Mouse (Mus musculus) heart, adult 9 months (tissue): Measurements from ENCODE around the gene Plb1.

ENCODE experiments used
- DNase-seq, 2 experiments: peaks; one replicate each; pipeline ENCODE4 v3.0.0; 2022; ENCODE audit warnings: low spot score in 2 of 2

The Plb1 gene

DNA sequence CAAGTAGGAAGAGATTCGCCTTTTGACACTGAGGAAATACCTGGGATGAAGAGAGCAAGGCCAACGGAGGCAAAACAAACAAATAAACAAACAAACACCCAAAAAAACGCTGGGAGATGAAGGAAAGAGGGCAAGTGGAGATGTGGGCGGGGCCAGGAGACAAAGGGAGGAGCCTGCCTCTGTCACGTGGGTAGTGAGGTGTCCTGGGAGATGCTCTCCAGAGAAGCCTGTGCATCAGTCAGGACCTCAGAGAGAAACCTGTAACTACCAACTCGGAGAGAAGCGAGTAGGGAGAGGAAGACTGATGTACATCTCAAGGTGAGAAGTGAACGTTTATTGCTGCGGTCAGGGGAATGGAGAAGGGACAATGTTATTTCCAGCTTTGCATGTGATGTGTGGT lies at the start of gene Plb1:
Gene Plb1, plus strand, starts transcription at position 235 of the 400 bp plus-strand sequence.
- no peak for DNase-seq

DNA sequence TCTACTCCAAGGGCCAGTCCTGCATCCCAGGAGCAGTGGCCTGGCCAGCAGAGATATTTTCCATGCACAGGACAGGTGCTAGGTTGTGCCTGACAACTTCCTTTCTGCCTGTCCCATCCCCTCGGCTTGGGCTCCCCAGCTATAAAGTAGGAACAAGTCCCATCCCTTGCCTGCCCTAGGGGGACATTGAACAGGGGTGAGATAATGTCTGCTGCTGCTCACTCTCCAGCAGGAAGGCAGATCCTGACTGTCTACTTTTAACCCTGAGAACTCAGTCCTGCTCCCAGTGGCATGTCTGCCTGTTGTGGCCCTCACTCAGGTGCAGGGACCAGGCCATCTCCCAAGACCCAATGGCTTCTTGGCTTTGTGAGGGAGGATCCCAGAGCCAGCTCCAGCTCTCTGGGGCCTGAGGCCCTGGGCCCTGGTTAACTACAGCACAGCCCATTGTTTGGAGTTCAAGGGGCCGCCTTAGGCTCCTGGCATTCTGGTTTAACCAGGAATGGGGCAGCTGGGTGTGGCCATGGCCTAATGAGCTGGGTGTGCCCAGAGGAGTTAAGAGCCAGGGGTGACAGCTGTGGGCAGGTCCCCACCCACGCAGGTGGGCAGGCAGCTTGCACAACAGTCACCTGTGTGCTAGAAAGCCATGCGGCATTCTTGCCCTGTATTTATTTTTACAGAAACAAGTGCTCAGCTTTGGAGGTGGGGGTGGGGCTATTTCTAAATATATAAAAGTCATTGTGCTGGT lies 49.5 kb upstream of the Plb1 start:
- DNase-seq: no peak

DNA sequence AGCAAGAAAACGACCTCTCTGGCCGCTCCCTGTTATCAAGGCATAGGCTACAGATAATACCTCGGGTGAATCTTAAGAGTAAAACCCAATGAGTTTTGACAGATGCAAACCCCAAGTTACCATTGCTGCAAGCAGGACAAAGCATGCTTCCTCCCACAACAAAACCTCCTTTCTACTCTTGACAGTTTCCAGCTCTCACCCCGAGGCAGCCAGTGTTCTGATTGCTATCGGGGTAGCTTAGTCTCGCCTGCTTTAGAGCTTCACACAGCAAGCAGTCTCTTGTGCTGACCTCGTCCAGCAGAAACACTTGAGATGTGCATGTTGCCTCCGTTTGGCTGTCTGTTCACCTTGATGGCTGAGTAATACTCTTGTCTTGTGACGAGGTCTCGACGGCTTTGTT lies 44.8 kb upstream of the Plb1 start:
- DNase-seq: no peak

DNA sequence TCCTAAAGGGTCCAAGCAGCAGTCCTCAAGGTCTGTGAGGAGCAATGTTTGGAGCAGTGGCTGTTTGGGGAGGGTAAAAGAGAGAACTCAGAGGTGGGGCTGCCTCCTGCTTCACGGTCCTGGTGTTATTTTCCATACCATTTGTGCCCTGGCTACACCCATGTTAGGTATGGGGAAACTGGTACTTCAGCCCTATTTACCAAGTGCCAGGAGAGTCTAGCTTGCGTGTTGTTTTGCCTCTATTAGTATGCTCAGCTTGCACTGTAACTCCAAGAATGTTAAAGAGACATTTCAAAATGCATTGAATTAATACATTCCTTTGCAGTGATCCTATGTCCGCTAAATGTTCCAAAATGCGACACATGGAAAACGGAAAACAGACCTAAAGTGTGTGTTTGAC lies 41.2 kb upstream of the Plb1 start:
- DNase-seq: no peak

DNA sequence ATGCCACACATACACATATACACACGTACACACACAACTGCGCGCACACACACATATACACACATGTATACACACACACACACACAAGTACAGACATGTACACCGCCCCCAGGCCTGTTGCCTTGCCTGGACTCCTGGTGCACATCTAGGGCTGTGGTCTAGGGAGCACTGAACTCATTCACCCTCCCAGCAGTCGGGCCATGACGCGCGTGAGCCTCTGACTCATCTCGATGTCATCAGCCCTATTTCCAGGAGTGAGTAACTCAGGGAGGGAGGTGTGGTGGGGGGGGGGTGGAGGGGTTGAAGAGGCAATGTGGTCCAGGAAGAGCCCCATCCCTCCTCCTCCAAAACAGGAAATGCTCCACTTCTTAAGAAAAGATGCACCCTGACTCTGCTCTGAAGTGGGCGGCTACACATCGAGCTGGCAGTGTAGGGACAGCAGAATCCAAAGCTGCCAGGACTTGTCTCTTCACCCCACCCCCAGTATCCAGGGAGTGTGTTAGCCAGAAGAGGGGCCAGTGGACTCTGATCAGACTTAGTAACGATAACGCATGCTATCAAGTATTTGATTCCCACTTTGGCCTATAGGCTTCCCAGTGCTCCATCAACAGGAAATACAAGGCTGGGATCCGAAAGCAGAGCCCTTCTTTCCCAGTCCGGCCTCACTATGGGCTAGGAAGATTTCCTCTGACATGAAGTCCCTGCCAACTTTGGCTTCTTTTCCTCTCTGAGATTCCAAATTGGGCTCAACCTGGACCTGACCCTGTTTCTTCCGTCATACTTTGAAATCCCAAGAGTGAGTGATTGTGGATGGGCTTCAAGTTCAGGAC lies 40.3 kb upstream of the Plb1 start:
- peak in 1 of 2 experiments; percentile 37 for DNase-seq

DNA sequence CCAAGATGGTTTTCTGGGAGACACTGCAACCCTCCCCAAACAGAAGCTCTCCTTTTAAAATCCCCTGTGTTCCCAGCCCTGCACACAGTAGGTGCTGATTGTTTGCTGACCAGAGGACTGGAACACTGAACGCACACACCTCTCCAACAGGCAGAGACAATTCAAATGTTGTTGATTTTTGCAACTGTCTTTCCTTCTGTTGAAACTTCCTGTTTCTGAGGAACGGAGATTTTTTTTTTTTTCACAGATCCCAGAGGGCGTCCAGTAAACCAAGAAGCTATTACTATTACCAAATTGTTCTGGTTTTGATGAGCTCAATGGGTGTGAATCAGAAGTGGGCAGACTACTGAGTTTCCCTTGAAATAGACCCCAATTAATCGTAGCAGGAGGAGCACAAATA lies 38.3 kb upstream of the Plb1 start:
- DNase-seq: no peak

DNA sequence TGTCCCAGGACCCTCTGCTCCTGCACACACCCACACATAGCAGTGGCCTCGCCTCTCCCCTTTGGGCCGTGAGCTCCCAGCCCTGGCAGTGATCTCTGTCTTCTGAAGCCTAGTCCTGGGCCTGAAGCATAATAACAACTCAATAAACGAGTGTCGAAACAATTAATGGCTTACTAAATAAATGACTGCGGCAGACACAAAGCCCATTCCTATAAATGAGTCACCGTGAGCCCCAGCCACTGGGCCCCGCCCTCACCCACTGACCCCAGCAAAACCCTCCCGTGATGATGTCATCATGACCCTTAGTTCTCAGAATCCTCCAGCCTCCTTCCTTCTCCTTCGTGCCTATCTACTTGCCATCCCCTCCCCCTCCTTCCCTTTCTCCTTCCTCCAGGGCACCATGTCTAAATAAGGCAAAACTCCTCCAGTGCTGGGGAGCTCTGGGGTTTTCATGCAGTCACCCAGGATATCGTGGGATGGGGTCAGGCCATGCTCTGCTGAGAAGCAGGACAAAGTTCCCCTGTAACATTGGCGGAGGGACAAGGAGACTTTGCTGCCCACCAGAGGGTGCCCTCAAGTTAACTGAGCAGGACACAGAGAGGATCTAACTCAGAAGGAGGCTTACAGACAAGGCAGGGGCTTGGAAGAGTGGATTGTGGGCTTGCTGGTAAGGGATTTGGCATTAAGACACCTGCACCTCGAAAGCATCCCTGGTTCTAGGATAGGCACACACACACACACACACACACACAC lies 36.5 kb upstream of the Plb1 start:
- DNase-seq: peak; percentile 16 to 24

DNA sequence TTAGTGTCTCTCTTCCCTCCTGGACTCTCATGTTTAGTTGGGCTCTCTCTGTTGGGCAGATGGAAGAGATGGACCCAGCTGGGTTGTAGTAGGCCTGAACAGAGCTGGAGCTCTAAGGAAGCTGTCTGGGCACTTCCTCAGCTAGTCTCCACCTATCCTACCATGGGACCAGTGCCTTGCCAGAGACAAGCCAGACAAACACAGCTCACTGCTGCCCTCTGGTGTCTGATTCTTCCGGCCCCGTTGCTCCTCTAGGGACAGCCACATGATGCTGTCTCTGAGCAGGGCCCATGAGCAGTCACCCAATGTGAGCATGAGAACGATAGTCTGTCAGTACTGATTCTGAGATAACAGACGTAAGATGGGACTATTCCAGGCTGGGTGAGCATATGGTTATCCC lies 34.8 kb upstream of the Plb1 start:
- peak; percentile 87 to 92 for DNase-seq

DNA sequence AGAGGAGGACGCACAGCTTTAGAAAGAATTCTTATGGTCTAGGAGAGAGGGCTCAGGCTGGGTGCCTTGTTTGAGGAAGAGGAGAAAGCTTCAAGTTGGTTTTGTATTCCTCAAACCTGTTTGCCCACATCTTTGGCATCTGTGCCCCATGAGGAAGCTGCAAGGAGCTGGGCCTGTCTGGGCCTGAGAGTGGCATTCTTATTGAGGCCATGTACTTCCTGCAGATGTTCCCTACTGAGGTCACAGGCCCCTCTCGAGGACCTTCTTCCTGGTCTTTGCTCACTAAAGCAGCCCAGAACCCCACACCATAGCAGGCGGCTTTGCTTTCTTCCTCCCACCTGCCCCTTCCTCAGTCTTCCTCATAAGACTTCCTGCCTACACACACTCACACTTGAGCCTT lies 33.4 kb upstream of the Plb1 start:
- no peak for DNase-seq

DNA sequence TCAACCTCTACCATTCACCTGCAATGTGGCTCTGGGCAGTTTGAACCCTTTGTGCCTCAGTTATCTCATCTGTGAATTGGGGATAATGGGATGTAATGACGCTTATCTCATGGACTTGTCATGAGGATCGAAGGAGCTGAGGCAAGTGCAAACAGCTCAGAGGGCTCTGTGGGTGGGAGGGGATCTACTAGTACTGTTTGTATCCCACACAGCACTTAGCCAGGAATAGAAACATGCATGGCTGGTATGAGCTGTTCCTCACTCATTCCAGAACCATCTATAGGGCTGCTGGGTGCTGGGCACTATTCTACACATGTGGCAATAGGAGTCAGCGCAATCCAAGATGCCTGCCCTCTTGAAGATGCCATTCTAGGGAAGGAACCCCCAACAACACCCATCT lies 32.9 kb upstream of the Plb1 start:
- DNase-seq: no peak

DNA sequence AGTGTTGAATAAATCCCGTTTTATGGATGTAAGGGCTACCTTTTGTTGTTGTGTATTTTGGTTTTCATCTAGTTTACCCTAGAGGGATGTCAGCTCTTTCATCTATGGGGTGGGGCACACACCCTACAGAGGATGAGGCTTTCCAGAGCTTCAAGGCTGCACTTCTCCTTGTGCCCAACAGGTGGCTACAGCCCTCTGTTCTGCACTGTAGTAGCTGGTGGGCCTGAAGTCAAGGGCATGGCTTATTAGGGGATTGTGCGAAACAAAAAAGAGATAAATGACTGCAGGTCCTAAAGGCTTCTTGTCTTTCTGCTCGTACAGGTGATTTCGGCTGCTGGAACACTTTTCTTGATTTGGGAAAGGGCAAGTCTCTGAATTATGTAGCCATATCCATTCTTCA lies 27.9 kb upstream of the Plb1 start:
- no peak for DNase-seq

DNA sequence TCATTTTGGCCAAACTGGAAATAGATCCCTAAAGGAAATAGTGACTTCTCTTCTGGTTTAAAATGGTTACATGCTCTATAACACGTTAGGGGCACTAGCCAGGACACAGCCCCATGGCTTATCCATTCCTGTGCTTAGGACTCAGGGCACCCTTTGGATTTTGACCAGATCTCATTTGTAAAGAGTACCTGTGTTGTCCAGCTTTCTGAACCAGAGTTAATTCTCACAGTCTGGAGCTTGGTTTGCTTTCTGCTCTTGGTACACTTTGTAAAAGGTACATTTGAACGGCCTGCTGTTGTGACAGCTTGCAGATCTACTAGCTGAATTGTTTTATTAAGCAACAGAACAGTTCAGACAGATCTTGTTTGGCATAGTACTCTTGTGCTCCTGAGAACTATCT lies 25.8 kb upstream of the Plb1 start:
- no peak for DNase-seq

DNA sequence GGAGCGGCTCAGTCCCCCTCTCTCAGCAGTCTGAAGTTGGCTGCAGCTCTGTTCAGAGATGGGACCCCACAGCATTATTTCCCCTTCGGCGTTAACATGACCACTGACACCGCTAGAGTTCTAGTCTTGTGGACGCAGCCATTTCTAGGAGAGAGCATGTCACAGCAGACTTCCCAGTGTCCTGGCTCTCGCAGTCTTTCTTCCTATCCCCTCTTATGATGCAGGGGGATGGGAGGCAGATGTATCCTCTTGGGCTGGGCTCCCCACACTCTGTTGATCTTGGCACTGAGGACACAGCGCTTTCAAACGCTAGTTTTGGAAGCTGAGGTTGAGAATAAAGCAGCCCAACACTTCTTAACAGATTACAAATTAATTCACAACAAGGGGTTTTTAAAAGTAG lies 24.0 kb upstream of the Plb1 start:
- DNase-seq: no peak

DNA sequence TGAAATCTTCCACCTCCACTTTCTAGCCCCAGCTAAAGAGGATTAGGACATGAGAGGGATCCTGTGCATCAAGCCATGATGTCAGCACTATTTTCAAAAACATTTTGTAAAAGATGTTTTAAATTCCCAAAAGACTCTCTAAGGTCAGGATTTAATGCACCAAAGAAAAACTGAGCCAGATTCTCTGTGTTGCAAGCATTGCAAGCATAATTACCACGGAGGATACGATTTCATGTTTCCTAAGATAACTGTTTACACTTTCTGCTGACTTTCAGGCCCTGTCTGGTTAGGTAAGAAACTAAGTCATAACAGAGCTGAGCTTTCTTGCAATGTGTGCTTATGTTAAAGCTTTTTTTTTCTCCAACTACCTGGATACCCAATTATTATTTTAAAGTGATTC lies 21.5 kb upstream of the Plb1 start:
- no peak for DNase-seq

DNA sequence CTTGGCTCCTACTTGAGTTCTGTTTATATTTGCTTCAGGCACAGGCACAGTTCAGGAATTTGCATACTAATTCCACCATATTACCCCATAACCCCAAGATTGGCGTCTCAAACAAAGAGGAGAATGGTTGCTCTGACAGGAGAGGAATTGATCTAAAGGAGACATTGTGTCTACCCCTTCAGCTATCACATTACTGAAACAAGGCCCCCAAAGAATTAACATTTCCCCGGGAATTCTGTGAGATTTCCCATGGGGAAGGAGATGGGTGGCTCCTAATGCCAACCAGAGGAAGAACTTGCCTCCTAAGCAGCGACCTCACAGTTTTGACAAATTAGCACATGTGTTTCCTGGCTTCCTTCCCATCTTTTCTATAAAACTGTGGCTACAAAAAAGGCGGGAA lies 18.8 kb upstream of the Plb1 start:
- DNase-seq: no peak

DNA sequence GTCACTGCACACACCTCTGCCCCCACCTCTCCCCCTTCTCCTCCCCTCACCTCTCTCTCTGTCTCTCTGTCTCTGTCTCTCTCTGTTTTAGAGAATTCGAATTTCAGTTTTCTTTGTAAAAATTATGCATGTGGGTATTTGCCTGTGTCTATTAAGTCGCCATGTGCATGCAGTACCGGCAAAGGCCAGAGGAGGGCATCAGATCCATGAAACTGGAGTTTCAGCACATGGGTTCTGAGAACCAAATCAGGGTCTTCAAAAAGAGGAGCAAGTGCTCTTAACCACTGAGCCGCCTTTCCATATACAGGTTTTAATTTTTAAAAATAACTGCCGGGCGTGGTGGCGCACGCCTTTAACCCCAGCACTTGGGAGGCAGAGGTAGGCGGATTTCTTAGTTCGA lies 17.0 kb upstream of the Plb1 start:
- DNase-seq: no peak

DNA sequence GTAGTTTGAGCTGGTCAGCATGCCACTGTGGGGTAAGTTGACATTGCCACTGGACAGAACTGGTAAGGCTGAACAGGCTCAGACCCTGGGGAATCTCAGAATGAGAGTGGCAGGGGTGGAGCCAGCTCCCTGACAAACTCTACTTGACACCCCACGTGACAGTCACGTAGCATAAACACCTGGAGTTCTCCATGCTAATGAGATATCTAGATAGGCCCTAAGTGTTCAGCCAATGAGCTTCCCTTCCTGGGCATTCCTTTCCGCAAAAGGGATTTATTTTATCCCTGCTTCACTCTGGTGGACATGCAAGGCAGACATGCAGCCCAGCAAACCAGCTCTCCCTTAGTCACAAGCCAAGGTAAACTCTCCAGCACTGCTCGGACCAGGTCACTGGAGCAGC lies 16.0 kb upstream of the Plb1 start:
- DNase-seq: no peak

DNA sequence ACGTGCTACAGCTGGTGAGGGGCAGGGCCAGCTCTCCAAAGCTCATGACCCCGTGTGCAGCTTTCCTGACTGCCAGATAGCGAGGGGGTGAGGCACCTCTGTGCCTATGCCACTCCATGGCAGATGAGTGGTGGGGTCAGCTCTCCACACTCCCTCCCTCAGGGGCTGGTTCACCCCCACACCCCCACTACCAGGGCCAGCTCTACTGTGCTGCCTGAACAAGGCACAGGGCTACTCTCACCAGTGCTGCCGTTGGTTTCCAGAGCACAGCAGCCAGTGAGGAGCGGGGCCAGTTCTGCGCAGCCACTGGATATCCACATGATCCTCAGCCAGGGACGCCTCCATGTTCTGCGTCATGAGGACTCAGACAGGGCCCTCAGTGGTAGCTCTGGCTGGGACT lies 15.0 kb upstream of the Plb1 start:
- DNase-seq: no peak

DNA sequence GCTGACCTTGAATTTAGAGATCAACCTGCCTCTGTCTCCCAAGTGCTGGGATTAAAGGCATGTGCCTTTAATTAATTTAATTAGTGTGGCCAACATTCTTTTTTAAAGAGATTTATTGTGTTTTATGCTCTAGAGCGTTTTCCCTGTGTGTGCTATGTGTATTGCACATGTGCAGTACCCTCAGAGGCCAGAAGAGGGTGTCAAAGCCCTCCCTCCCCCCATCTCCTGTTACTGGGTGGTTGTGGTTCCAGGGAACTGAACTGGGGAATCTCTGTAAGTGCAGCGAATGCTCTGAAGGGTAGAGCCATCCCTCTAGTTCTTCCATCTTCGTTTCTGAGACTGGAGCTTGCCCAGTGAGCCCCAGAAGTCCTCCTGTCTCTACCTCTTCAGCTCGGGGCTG lies 2.1 kb upstream of the Plb1 start:
- no peak for DNase-seq

DNA sequence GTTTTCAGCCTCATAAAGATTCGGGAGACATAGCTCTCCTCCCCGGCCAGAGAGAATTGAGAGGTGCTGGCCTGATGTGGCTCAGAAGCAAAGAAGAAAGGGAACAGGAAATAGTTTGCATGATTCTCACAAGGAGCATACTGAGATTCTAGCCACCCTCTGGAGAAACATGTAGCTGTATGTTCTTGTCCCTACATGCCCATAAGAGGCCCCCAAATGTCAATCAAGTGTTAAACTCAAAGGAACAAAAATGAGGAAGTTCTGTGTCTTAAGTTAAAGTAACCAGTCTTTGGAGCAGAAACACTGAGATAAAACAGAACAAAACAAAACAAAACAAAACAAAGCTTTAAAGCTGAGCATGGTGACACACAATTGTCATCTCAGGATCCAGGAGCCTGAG lies 6.8 kb downstream of the Plb1 start:
- no peak for DNase-seq

DNA sequence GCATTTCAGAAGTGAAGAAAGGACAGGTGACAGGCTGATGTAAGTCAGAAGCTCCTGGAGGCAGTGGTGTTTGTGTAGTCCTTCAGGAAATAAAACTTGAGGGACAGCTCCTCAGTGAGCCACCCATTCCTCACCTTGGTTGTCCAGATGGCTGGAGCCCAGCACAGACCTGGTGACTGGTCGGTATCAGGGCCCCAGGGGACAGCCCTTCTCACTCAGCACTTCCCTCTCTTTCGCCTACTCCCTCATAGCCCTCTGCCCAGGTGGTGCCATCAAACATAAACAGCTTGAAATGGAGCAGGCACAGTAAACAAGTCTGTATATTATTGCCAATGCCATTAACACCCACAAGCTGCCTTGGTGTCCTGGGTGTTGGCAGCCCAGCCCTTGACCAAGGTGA lies 8.2 kb downstream of the Plb1 start:
- no peak for DNase-seq

DNA sequence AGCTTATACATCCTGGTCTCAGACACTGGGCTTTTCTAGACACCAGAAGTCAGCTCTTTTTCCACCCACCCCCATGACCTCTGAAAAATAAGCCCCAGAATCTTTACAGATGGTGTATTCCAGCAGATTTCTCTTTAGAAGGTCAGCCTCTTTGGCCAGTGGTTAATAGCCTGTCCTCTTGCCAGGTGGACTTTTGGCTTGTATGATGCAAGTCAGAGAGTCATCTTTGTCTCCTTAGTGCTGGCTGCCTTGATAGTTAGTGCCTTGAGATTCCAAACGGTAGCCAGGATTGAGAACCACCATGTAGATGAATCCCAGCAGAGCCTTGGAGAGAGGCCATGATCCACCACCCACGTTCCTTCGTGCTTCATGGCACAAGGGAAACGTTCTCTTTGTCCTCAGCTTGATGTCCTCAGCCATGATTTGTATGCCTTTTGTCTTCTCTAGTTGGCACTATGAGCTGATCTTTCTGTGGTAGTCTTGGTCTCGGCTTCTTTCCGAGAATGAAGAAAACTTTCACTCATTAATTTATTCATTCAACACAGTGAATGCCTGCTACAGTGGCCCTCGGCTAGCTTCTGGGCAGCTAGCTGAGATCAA lies 10.9 kb downstream of the Plb1 start:
- DNase-seq: no peak
